Mouse (Mus musculus): ENCODE measurements around the gene Edem2. TPM values are rescaled to one million over a fixed set of nuclear protein-coding genes. Genes with fewer than 3 reads are reported as not detected.
A peak's percentile ranks its signal among the peaks of the same experiment; 100 is the strongest.
"Not testable (repeated sequence)": the region's sequence is repeated elsewhere in the genome, so short reads cannot be mapped to it uniquely, and the experiment has no call there.

Gene Edem2
- polyA plus RNA-seq, 1 experiment from 2014 or later = 42.4 TPM

DNA sequence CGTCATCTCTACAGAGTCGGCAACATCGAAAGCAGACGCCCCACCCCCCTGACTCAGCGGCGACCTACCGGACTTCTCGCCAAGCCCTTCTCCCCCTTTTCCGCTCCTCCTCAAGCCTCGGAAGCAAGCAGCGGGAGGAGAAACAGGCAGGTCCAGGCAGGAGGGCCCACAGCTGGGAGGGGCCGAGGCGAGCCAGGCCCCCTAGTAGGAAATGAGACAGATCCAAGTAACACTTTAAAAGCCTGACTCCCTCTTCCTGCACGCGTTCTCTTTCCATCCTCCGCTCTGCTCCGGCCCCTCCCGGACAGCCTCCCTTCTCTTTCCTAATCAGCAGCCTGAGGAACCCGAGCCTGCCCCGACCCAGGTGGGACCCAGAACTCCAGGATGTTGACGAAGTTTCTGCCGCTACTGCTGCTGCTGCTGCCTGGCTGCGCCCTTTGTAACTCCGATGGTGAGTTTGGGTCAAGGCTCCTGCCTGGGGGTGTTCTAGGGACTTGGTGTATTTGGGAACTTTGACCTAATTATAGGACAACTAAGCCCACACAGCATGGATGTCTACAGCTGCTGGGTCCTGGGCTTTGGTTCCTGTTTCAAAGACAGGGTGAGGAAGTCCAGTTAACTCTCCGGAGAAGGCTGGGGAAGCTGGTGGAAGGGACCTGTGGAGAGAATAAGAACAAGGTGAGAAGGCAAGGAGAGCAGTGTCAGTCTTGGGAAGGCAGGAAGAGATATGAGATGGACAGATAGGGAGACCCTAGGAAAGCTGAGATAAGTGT is 21.9 kb upstream of the Edem2 start, which contains the start of gene Procr:
Gene Procr (plus strand): TSS at position 104 of the 773 bp plus-strand sequence.
- Histone ChIP-seq H3K79me2 (ENCODE audit: inconsistent target) (no peaks in the 10 kb centered on the region), H3K4me3 (ENCODE audit: inconsistent target) (peak within 1 kb of the TSS; percentile 31), H3K36me3 (ENCODE audit: inconsistent target) (no peaks in the 10 kb centered on the region), H3K27ac (no peak within 1 kb of the TSS)
- under 1% methylated on average over 25 of the region's 25 CpGs for WGBS (ENCODE audit: missing documents)

DNA sequence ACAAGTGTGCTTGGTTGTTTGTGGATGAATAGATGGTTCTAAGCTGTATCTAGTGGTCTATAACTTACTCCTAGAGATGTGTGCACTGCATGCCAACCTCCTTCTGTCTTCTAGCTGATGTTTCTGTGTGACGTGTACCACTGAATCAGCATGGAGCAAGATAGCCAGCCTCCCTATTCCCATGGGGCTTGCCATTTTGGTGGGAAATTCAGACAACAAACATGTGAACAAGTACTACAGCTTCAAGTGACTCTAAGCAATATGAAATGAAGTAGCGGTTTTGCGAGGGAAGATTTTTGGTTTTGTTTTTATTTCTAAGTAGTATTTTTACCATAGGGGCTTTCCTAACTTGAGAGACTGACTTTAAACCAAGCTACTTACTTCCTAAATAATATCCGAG is 20.1 kb upstream of the Edem2 start:
- no peak overlapping the region for H3K27ac ChIP-seq
- H3K79me2 ChIP-seq (ENCODE audit: inconsistent target) = no peaks in the 10 kb centered on the region
- H3K4me3 ChIP-seq (ENCODE audit: inconsistent target) = no peak overlapping the region
- WGBS (ENCODE audit: missing documents) = 86% methylated on average over 4 of the region's 4 CpGs
- no peaks in the 10 kb centered on the region for H3K36me3 ChIP-seq (ENCODE audit: inconsistent target)

DNA sequence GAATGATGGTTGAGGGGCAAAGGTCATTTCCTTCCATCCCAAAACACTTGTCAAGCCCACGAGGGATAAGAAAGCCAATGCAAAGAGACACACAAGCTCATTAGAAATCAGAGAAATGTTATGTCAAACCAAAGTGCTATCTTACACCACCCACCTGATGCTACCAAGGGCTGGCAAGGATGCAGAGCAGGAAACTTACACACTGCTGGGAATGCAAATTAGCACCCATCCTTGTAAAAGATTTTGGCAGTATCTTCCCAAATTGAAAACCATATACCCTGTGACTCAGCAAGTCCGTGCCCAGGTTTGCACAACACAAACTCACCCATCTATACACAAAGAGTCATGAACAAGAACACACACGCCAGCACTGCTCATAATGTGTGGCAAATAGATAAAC is 16.2 kb upstream of the Edem2 start:
- no peak overlapping the region for H3K27ac ChIP-seq
- H3K79me2 ChIP-seq (ENCODE audit: inconsistent target) = no peaks in the 10 kb centered on the region
- H3K36me3 ChIP-seq (ENCODE audit: inconsistent target) = no peaks in the 10 kb centered on the region
- 69% methylated on average over 3 of the region's 3 CpGs for WGBS (ENCODE audit: missing documents)
- H3K4me3 ChIP-seq (ENCODE audit: inconsistent target) = no peak overlapping the region

DNA sequence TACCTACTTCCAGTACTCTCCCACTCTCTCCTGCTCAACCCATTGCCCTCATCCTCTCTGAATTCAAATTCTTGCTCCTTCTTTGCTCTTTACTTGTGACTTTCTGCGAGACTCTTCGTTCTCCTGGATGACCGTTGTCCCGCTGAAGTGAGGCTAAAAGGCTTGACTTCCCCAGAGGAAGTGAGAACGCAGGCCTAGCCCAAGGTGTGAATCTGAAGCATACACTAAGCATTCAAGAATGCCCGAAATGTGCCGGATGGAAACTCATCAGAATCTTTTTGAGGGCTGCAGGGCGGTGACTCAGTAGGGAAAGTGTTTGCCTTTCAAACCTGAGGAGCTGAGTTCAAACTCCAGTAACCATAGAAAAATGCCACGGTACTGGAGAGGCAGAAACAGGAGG is 14.1 kb upstream of the Edem2 start:
- Histone ChIP-seq H3K4me3 (ENCODE audit: inconsistent target) (no peak overlapping the region), H3K79me2 (ENCODE audit: inconsistent target) (no peaks in the 10 kb centered on the region), H3K36me3 (ENCODE audit: inconsistent target) (no peaks in the 10 kb centered on the region), H3K27ac (no peak overlapping the region)
- WGBS (ENCODE audit: missing documents) = 30% methylated on average over 9 of the region's 9 CpGs

DNA sequence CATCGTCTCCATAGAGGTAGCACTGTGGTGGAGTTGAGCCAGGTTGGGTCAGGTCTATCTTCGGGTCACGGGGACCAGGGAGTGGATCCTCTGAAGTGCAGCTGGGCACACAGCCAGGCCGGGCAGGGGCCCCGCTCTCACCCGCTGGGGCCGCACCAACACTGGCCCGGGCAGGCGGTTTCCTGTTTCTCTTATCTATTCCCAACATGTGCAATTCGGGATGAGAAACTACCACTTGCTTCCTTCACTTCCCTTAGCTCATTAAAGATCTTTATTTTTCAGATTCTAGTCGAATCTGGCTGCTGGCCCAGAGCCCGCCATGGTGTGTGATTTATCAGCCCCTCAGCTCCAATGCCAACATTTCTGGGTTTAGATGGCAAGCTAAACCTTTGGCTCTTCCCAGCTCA is 13.7 kb upstream of the Edem2 start:
- WGBS (ENCODE audit: missing documents) = 16% methylated on average over 12 of the region's 12 CpGs
- H3K27ac ChIP-seq = no peak overlapping the region
- no peak overlapping the region for H3K4me3 ChIP-seq (ENCODE audit: inconsistent target)
- H3K36me3 ChIP-seq (ENCODE audit: inconsistent target) = no peaks in the 10 kb centered on the region
- H3K79me2 ChIP-seq (ENCODE audit: inconsistent target) = no peaks in the 10 kb centered on the region

DNA sequence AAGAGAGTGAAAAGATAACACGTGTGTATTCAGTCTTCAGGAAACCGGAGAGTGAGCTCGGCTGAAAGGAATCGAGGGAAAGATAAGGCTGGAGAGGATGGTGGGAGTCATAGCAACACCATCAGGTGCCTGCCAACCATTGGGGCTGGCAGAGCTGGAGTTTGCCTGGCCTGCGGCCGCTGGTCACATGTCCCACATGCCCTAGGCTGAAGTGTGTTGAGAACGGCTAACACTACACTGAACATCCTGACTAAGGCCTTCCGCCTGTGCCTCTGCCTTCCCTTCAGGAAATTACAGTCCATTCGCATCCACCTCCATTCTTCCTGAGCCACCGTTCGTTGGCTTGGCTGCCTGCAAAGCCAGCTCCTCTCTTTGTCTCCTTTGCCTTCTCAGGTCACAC is 12.9 kb upstream of the Edem2 start:
- no peaks in the 10 kb centered on the region for H3K36me3 ChIP-seq (ENCODE audit: inconsistent target)
- no peak overlapping the region for H3K27ac ChIP-seq
- H3K79me2 ChIP-seq (ENCODE audit: inconsistent target) = no peaks in the 10 kb centered on the region
- no peak overlapping the region for H3K4me3 ChIP-seq (ENCODE audit: inconsistent target)
- WGBS (ENCODE audit: missing documents) = 43% methylated on average over 11 of the region's 11 CpGs

DNA sequence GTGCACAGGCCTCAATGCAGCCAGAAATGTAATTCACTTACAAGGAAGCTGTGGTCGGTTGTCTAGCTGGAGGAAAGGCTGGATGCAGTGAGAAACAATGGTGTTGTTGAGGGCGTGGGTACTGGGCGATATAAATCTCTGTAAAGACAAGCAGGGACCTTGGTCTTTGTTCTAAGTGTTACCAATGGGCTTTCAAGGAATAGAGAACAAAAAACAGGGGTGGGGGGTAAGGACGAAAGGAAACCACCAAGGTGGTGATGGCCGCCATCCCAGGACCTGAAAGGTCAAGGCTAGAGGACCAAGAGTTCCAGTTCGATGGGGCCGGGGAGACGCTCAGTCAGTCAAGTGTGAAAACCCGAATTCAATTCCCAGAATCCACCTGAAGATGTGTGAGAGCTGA is 8.5 kb upstream of the Edem2 start:
- Histone ChIP-seq H3K4me3 (ENCODE audit: inconsistent target) (no peak overlapping the region), H3K79me2 (ENCODE audit: inconsistent target) (no peaks in the 10 kb centered on the region)
- WGBS (ENCODE audit: missing documents) = 56% methylated on average over 9 of the region's 9 CpGs

DNA sequence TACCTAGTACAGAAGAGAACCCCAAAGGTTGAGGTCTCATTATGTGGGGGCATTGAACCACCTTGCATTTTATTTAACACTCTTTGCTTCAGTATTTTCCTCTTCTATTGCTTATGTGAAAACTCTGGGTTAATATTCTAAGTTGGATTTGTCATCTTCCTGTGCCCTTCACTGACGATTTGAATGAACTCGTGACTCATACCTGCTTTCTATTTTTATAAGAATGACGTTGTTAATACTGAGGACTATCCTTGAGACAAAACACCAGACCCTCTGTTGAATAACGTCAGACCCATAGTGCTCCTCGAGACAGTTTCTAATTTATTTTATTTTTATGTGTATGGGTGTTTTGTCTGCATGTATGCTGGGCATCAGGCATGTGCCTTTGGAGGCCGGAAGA is 7.7 kb upstream of the Edem2 start:
- Histone ChIP-seq H3K4me3 (ENCODE audit: inconsistent target) (no peak overlapping the region), H3K79me2 (ENCODE audit: inconsistent target) (no peaks in the 10 kb centered on the region), H3K36me3 (ENCODE audit: inconsistent target) (no peaks in the 10 kb centered on the region), H3K27ac (no peak overlapping the region)
- WGBS (ENCODE audit: missing documents) = 56% methylated on average over 6 of the region's 6 CpGs

More for the DNA sequence above, 8.5 kb upstream of the Edem2 start:
- no peak overlapping the region for H3K27ac ChIP-seq
- H3K36me3 ChIP-seq (ENCODE audit: inconsistent target) = no peaks in the 10 kb centered on the region

DNA sequence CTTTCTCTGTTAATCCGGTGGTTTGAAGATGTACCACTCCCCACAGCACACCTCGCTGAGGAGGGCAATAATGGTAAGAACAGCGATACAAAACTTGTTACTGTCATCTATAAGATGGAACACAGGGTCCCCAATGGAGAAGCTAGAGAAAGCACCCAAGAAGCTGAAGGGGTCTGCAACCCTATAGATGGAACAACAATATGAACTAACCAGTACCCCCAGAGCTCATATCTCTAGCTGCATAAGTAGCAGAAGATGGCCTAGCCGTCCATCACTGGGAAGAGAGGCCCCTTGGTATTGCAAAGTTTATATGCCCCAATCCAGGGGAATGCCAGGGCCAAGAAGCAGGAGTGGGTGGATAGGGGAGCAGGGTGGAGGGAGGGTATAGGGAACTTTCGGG is 6.5 kb upstream of the Edem2 start, which contains the start of gene Gm17581:
Gene Gm17581 (minus strand): TSS at position 101 of the 400 bp plus-strand sequence.
- H3K27ac ChIP-seq; H3K4me3 ChIP-seq (ENCODE audit: inconsistent target); H3K36me3 ChIP-seq (ENCODE audit: inconsistent target); H3K79me2 ChIP-seq (ENCODE audit: inconsistent target): not testable (repeated sequence)
- 96% methylated on average over 5 of the region's 5 CpGs for WGBS (ENCODE audit: missing documents)

DNA sequence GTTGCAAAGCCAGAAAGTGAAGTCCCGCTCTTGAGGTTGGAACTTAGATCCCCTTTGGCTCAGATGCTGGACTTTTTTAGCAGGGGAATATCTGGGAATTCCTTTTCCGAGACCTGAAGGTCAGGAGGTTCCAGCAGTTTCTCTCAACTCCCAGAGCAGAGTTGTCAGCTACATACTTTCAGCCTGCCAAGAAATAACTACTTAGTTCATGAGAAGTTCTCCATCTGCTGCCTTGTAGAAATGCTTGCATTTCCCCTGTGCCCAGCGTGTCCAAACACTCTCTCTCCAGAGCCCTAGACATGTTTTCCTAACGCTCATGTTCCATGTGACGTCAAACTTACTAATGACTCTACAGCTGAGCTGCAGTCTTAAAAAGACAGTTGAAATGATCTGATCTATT is 5.8 kb upstream of the Edem2 start:
- Histone ChIP-seq H3K36me3 (ENCODE audit: inconsistent target) (no peaks in the 10 kb centered on the region), H3K4me3 (ENCODE audit: inconsistent target) (no peak overlapping the region), H3K79me2 (ENCODE audit: inconsistent target) (no peaks in the 10 kb centered on the region), H3K27ac (no peak overlapping the region)
- 86% methylated on average over 5 of the region's 5 CpGs for WGBS (ENCODE audit: missing documents)

DNA sequence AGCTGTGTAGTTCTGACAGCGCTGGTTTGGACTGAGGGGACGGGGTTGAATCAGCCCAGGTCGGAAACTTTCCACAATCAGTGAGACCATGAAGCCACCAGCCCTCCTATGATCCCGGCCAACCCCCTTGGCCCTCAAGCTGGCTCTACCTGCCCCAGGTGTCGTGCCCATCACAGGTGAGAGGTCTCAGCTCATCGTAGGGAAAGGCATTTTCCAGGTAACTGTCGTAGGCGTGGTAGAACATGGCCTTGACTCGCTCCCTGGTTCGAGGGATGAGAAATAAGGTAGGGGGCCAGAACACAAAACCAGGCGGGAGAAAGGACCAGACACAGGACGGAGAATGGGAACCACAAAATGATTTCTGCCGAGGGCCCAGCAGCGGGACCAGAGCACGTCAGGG is 533 bp downstream of the Edem2 start:
- peaks cover 7% of the 10 kb centered on the region; the same call in 1 of the 2 replicates for H3K36me3 ChIP-seq (ENCODE audit: inconsistent target)
- no peak overlapping the region for H3K27ac ChIP-seq
- H3K79me2 ChIP-seq (ENCODE audit: inconsistent target) = peaks cover 18% of the 10 kb centered on the region; the same call in 1 of the 2 replicates
- peak overlapping the region; percentile 79 for H3K4me3 ChIP-seq (ENCODE audit: inconsistent target)
- 7% methylated on average over 15 of the region's 15 CpGs for WGBS (ENCODE audit: missing documents)

DNA sequence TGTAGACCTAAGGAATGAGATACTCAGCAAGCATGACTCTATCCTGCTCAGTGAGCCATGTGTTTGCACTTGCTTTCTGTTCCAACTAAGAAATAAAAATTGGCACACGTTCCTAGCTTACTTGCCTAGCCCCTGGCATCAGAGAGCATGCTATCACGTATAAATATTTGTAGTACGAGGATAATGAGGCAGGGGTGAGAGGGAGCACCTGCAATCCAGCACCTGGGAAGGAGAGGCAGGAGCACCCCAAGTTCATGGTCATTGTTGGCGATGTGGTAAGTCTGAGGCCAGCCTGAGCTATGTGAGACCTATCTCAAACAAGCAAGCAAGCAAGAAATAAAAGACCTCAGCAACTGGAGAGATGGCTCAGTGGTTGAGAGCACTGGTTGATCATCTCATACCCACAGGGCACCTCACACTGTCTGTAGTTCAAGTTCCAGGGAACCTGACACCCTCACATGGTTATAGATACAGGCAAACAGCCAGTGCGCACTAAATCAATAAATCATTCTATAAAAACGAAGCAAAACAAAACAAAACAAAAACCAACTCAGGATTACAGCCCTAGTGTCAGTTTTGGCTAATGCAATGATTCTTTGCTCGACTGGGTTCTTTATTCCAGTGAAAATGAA is 1.4 kb downstream of the Edem2 start:
- no peak overlapping the region for H3K27ac ChIP-seq
- peaks cover 15% of the 10 kb centered on the region for H3K36me3 ChIP-seq (ENCODE audit: inconsistent target)
- H3K79me2 ChIP-seq (ENCODE audit: inconsistent target) = peaks cover 18% of the 10 kb centered on the region; the same call in 1 of the 2 replicates
- H3K4me3 ChIP-seq (ENCODE audit: inconsistent target) = no peak overlapping the region
- WGBS (ENCODE audit: missing documents) = 73% methylated on average over 7 of the region's 7 CpGs

DNA sequence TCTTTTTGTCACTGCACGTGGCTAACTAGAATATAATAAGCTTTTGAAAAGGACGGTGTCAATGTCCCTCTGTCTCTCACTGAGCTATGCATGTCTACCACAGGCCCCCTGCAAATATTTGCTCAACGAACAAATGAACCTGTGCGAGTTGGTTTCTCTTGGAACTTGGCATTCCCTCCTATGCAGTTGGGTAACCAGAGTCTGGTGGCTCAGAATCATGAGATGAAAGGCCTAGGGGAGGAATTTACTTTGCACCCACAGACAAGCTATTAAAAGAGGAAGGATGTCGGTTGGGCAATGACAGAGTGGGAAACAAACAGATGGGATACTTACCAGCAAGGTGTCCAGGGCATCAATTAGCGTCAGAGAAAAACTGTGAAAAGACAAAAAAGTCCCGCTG is 3.0 kb downstream of the Edem2 start:
- Histone ChIP-seq H3K79me2 (ENCODE audit: inconsistent target) (peaks cover 18% of the 10 kb centered on the region; the same call in 1 of the 2 replicates), H3K27ac (no peak overlapping the region), H3K4me3 (ENCODE audit: inconsistent target) (no peak overlapping the region), H3K36me3 (ENCODE audit: inconsistent target) (peaks cover 27% of the 10 kb centered on the region)
- 32% methylated on average over 7 of the region's 7 CpGs for WGBS (ENCODE audit: missing documents)

DNA sequence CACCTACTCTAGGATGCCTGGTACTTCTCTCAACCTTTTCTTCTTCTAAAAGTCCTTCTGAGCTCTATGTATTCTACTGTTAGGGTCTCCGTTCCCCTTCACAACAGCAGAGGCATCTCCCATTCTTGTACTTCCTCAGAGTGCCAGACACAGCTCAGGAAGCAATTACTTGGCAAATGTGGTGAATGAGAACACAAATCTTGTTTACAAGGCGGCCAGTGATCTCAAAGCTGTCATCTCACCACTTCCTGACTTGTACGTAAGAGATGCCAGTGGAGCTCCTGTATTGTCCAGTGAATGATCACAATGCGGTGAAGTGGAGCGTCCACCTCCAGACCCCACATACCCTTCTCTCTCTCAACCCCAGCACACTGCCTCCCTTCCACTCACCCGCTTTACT is 4.7 kb downstream of the Edem2 start:
- Histone ChIP-seq H3K4me3 (ENCODE audit: inconsistent target) (no peak overlapping the region), H3K36me3 (ENCODE audit: inconsistent target) (peaks cover 42% of the 10 kb centered on the region)

DNA sequence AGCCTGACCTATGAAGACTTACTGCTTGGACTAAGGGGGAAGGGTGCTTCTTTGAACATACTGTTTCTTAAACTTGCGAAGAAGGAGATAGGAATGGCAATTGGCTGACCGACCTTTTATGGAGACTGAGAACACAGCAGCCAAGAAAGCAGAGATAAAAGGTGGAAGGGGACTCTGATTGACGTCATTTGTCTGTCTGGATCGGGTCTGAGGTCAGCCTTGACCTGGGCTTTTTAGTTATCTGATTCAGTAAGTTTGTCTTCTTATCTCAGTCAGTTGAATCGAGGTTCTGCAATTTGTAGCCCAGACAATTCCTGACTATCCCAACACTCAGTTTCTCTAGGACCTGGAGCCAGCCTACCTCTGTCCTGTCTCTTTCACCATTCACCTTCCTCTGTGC is 5.2 kb downstream of the Edem2 start:
- H3K79me2 ChIP-seq (ENCODE audit: inconsistent target) = peaks cover 18% of the 10 kb centered on the region; the same call in 1 of the 2 replicates
- WGBS (ENCODE audit: missing documents) = 83% methylated on average over 5 of the region's 5 CpGs
- H3K4me3 ChIP-seq (ENCODE audit: inconsistent target) = no peak overlapping the region
- H3K36me3 ChIP-seq (ENCODE audit: inconsistent target) = peaks cover 47% of the 10 kb centered on the region
- H3K27ac ChIP-seq = no peak overlapping the region

More for the DNA sequence above, 4.7 kb downstream of the Edem2 start:
- Histone ChIP-seq H3K27ac (no peak overlapping the region), H3K79me2 (ENCODE audit: inconsistent target) (peaks cover 18% of the 10 kb centered on the region; the same call in 1 of the 2 replicates)
- 55% methylated on average over 6 of the region's 6 CpGs for WGBS (ENCODE audit: missing documents)

Data from macrophage (primary cell).